Mouse (Mus musculus) midbrain, embryonic 16.5 days (tissue): ENCODE results near the gene Mmp8. TPM values are rescaled to one million over a fixed set of nuclear protein-coding genes. Genes with fewer than 3 reads are reported as not detected.

Source experiments
- ATAC-seq: fragments of 200-750 bp; cut with Nextera tagmentation; 2 replicates; pipeline ENCODE4 v1.8.0; 2017; ENCODE audit warnings: moderate TSS enrichment
- H3K27ac ChIP-seq: fragments of 300-500 bp; sonication (generic); 2 replicates; pipeline ENCODE4 v1.5.1; 2014; ENCODE audit warnings: mild to moderate bottlenecking, low read length, mixed read lengths
- H3K27me3 ChIP-seq: fragments of 300-500 bp; sonication (generic); 2 replicates; pipeline ENCODE4 v1.6.1; 2014; ENCODE audit warnings: low read depth, low read length, mixed read lengths; ENCODE audit not compliant: control insufficient read depth, insufficient read depth
- H3K36me3 ChIP-seq: fragments of 300-500 bp; sonication (generic); 2 replicates; pipeline ENCODE4 v1.6.1; 2014; ENCODE audit warnings: mild to moderate bottlenecking, low read length, moderate library complexity, mixed read lengths; ENCODE audit not compliant: control insufficient read depth, insufficient read depth
- H3K4me1 ChIP-seq: fragments of 300-500 bp; sonication (generic); 2 replicates; pipeline ENCODE4 v1.6.1; 2014; ENCODE audit warnings: mild to moderate bottlenecking, low read length, mixed read lengths; ENCODE audit not compliant: control insufficient read depth, insufficient read depth
- H3K4me2 ChIP-seq: fragments of 300-500 bp; sonication (generic); 2 replicates; pipeline ENCODE4 v1.6.1; 2014; ENCODE audit warnings: mild to moderate bottlenecking, low read length, mixed read lengths
- H3K4me3 ChIP-seq: fragments of 300-500 bp; sonication (generic); 2 replicates; pipeline ENCODE4 v1.5.1; 2014; ENCODE audit warnings: low read depth, mild to moderate bottlenecking, low read length, moderate library complexity, mixed read lengths
- H3K9ac ChIP-seq: fragments of 300-500 bp; sonication (generic); 2 replicates; pipeline ENCODE4 v1.6.1; 2014; ENCODE audit warnings: low read depth, low read length, mixed read lengths
- H3K9me3 ChIP-seq: fragments of 300-500 bp; sonication (generic); replicated peaks from 2 replicates; pipeline ENCODE4 v1.6.1; 2014; ENCODE audit warnings: mild to moderate bottlenecking, low read length, mixed read lengths; ENCODE audit not compliant: control insufficient read depth, poor library complexity, severe bottlenecking
- WGBS: fragments of 180-500 bp; shearing (Covaris S2); extraction: QIAGEN DNeasy Blood & Tissue Kit; methylation state at CpG from one replicate; pipeline ENCODE4 v1.1.7; 2014; 5-methylcytosine and 5-hydroxymethylcytosine counted together
- polyA plus RNA-seq: library from polyadenylated mRNA; unstranded; fragments of >200 nt; fragmentation: Nextera tagmentation; extraction: Ambion mirVana; gene quantifications from 2 replicates; pipeline ENCODE4 v1.2.1, GENCODE M21; 2015

Mmp8 gene
- polyA plus RNA-seq, 1 experiment from 2014 or later: 0.38 TPM

DNA sequence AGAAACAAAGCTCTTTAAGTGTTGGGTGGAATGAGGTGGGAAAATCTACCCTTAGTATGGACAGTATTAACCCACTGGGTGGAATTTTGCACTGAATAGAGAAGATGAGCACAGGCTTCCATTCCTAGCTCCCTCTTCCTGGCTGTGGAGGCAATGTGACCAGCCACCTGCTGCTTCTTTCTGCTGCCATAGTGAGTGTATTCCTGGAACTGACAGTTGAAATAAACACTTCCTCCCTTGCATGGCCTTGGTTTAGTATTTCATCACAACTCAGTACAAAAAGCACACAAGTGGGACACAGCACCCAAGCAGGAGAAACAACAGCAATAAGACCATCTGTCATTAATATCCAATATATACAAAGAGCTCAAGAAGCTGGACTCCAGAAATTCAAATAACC, 6.3 kb upstream of the Mmp8 start:
- no peaks in the 10 kb centered on the region for H3K9me3 ChIP-seq
- no peak for ATAC-seq
- H3K27ac ChIP-seq: no peak overlapping the region

DNA sequence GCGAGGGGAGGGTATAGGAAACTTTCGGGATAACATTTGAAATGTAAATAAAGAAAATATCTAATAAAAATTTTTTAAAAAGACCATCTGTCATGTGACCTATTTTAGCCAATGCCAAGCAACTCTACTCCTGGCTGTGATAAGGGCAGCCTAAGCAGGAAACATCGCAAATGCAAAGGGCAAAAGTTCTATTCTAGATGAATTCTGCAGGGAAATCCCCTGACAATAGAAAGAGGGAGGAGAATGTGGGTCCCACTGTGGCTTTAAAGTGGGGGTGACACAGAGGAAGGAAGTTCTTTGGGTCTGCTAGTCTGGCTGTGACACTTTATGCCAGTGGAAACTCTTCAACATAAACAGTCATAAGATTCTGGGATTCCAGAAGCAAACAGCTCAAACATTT, 4.7 kb upstream of the Mmp8 start:
- 79% methylated on average over 3 of the region's 3 CpGs for WGBS

More for the DNA sequence above, 6.3 kb upstream of the Mmp8 start:
- H3K27me3 ChIP-seq: no peaks in the 10 kb centered on the region
- H3K4me2 ChIP-seq: no peak overlapping the region
- H3K4me1 ChIP-seq: no peaks in the 10 kb centered on the region
- no peak overlapping the region for H3K9ac ChIP-seq
- no peaks in the 10 kb centered on the region for H3K36me3 ChIP-seq
- no peak overlapping the region for H3K4me3 ChIP-seq

DNA sequence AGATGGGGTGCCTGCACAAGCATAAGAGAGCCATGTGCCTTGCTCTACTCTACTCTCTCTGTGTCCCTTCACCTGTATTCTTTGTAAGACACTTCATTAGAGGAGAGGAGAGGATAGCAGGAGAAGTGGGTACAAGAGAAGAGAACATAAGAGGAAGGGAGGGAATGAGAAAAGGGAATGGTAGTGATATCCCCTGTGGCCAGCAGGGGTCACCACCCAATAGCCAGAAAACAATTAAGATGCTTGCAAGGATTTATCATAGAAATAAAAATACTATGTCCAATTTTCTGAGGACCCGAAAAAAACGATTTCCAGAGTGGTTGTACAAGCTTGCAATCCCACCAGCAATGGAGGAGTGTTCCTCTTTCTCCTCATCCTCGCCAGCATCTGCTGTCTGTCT, 3.9 kb upstream of the Mmp8 start:
- Histone ChIP-seq H3K9ac (no peak overlapping the region), H3K27ac (no peak overlapping the region), H3K4me1 (no peaks in the 10 kb centered on the region), H3K9me3 (no peaks in the 10 kb centered on the region), H3K36me3 (no peaks in the 10 kb centered on the region), H3K4me3 (no peak overlapping the region), H3K27me3 (no peaks in the 10 kb centered on the region), H3K4me2 (no peak overlapping the region)
- no peak for ATAC-seq
- WGBS: 38% methylated on average over 3 of the region's 3 CpGs

More for the DNA sequence above, 4.7 kb upstream of the Mmp8 start:
- no peaks in the 10 kb centered on the region for H3K36me3 ChIP-seq
- H3K9me3 ChIP-seq: no peaks in the 10 kb centered on the region
- no peak overlapping the region for H3K27ac ChIP-seq
- H3K9ac ChIP-seq: no peak overlapping the region
- H3K4me3 ChIP-seq: no peak overlapping the region
- no peaks in the 10 kb centered on the region for H3K4me1 ChIP-seq
- no peak for ATAC-seq
- no peaks in the 10 kb centered on the region for H3K27me3 ChIP-seq
- H3K4me2 ChIP-seq: no peak overlapping the region

DNA sequence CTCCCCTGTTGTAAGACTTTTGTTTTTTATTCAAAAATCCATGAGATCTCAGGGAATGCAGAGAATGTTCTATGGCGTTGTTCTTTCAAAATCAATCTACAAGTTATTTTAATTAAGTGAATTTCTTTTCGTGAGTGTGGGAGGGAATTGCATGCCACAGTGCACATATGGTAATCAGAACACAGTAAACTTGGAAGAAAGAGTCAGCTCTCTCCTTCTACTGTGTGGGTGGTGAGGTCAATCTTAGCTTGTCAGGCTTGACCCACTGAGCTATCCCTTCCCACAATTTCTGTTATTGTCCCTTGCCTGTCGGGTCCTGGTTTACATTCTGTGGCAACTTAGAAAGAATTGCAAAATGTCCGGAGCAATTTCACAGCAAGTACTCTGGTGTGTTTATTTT, 1.8 kb downstream of the Mmp8 start:
- Histone ChIP-seq H3K4me1 (no peaks in the 10 kb centered on the region), H3K9me3 (no peaks in the 10 kb centered on the region), H3K4me2 (no peak overlapping the region), H3K27me3 (no peaks in the 10 kb centered on the region), H3K36me3 (no peaks in the 10 kb centered on the region), H3K27ac (no peak overlapping the region), H3K4me3 (no peak overlapping the region), H3K9ac (no peak overlapping the region)
- 56% methylated on average over 4 of the region's 4 CpGs for WGBS
- no peak for ATAC-seq

DNA sequence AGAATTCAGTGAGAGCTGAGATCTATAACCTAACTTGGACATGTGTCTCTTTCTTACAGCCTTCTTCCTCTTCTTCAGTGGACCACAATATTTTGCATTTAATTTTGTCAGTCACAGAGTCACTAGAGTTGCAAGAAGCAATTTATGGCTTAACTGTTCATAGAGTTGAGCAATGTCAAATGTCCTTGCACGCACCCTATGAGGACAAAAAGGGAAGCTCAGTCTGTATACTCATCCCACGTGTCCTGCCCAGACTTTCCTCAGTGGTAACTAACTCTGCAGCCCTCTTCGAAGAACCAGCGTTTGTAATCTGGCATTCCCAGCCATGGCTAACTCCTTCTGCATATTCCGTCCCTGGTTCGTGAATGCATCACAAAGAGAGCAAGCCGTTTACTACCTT, 9.1 kb downstream of the Mmp8 start:
- WGBS: 78% methylated on average over 7 of the region's 7 CpGs
- no peak overlapping the region for H3K9ac ChIP-seq
- H3K4me3 ChIP-seq: no peak overlapping the region
- no peaks in the 10 kb centered on the region for H3K27me3 ChIP-seq
- H3K4me1 ChIP-seq: no peaks in the 10 kb centered on the region
- H3K36me3 ChIP-seq: no peaks in the 10 kb centered on the region
- no peaks in the 10 kb centered on the region for H3K9me3 ChIP-seq
- no peak for ATAC-seq
- H3K27ac ChIP-seq: no peak overlapping the region
- no peak overlapping the region for H3K4me2 ChIP-seq

DNA sequence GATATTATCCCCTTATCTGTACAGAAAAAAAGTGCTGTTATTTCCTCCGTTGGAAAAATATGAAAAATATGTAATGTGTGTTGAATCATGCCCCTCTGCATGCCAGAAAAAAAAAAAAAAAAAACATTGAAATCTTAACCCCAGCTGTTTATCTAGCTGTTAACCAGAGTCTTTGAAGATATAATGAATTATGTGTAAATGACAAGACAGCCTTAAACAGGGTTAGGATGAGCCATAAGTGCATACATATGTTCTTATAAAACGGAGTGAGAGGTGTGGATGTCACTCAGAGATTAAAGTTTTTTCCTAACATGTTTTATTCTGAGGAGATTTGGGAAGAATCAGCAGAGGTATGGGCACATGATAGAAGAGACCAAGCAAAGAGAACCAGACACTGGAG, 9.7 kb downstream of the Mmp8 start:
- no peak overlapping the region for H3K4me2 ChIP-seq
- no peaks in the 10 kb centered on the region for H3K4me1 ChIP-seq
- no peak overlapping the region for H3K4me3 ChIP-seq
- no peaks in the 10 kb centered on the region for H3K27me3 ChIP-seq
- no peak overlapping the region for H3K27ac ChIP-seq
- H3K36me3 ChIP-seq: no peaks in the 10 kb centered on the region
- 76% methylated on average over 2 of the region's 2 CpGs for WGBS
- H3K9me3 ChIP-seq: no peaks in the 10 kb centered on the region
- ATAC-seq: no peak
- no peak overlapping the region for H3K9ac ChIP-seq

DNA sequence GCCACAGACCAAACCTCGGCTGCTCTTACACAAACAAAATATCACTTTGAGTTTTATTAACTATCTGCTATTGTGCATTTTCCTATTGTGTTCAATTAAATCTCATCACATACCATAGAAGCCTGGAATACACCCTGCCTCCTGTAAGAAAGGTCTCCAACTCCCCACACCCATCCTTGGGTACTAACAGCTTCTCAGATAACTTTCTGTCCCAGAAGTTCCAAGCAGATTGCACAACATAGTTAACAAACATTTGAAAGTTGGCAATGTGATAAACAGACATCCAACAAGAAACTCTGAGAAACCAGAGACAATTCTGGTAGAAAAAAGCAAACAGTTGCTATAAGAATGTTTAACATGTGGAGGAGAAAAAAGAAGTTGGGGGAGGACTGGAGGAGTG, 12.2 kb downstream of the Mmp8 start:
- no peak overlapping the region for H3K4me3 ChIP-seq
- WGBS: 88% methylated on average over 1 of the region's 1 CpGs

DNA sequence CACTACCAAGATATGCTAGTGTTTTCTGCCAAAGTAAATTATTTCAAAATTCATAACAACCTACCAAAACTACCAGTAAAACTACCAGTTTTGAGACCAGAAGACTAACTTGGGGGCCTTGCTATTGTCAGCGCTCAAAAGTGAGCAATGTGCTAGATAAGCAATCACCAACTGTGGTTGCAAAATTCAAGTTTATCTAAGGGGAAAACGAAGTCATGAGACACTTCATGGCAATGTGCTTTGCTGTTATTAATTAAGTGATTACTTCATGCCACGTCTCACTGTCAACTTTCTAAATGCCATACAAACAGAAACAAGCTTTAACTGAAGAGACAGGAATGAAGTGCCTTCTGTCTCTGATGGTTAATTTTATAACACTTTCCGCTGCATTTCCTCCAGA, 12.9 kb downstream of the Mmp8 start, which contains the start of gene Mmp27:
Gene Mmp27 (plus strand): TSS at position 235 of the 400 bp plus-strand sequence.
- Histone ChIP-seq H3K4me2 (no peak within 1 kb of the TSS), H3K36me3 (no peaks in the 10 kb centered on the region), H3K27ac (no peak within 1 kb of the TSS), H3K9me3 (no peaks in the 10 kb centered on the region), H3K9ac (no peak within 1 kb of the TSS), H3K4me3 (no peak within 1 kb of the TSS), H3K4me1 (no peaks in the 10 kb centered on the region), H3K27me3 (no peaks in the 10 kb centered on the region)
- WGBS: 80% methylated on average over 4 of the region's 4 CpGs
- ATAC-seq: no peak

More for the DNA sequence above, 12.2 kb downstream of the Mmp8 start:
- Histone ChIP-seq H3K4me2 (no peak overlapping the region), H3K9me3 (no peaks in the 10 kb centered on the region), H3K4me1 (no peaks in the 10 kb centered on the region), H3K27ac (no peak overlapping the region), H3K9ac (no peak overlapping the region), H3K27me3 (no peaks in the 10 kb centered on the region), H3K36me3 (no peaks in the 10 kb centered on the region)
- ATAC-seq: no peak

DNA sequence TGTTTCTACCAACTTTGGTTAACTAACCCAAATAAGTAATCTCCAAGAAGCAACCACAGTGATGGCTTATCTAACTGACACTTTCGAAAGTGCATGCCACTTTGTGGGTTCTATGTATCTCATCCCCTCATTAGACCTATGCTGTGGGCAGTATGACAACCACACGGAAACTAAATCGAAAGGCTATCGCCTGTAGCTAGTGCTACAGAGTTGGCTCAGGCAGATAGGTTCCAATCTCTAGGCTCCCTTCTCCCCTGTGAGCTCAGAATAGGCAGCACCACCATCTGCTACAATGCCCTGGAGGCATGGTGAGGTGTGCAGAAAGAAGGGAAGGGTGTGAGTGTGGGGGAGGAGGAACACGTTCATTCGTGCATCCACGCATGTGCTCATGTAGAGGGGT, 13.9 kb downstream of the Mmp8 start:
- no peak overlapping the region for H3K4me3 ChIP-seq
- H3K36me3 ChIP-seq: no peaks in the 10 kb centered on the region
- no peak overlapping the region for H3K27ac ChIP-seq
- H3K4me1 ChIP-seq: no peaks in the 10 kb centered on the region
- H3K9ac ChIP-seq: no peak overlapping the region
- ATAC-seq: no peak
- no peaks in the 10 kb centered on the region for H3K27me3 ChIP-seq
- no peaks in the 10 kb centered on the region for H3K9me3 ChIP-seq
- no peak overlapping the region for H3K4me2 ChIP-seq
- 90% methylated on average over 7 of the region's 7 CpGs for WGBS
